In the genomic region with DNA sequence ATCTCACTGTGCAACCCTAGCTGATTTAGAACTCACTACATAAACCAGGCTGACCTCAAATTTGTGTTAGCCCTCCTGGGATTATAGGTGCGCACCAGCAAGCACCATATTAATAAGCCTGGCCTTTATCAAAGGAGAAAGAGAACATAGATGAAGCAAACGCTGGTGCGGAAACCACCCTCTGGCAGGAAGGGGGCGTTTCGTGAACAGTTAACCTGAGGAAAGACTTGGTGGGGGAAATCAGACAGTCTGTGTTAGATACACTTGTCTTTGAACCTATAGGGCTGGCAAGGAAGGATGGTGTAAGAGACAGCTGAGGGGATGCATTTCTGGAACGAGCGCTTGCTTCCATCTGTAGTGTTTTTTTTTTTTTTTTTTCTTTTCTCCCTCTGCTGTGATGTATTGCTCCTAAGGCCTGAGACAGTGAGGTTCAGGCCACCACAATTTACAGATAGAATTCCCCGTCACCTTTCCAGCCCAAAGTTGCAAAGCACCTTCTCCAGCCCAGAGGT, we compare ENCODE assay signal across 13 mouse cellular contexts. TPM values are rescaled to one million over a fixed set of nuclear protein-coding genes. Genes with fewer than 3 reads are reported as not detected.
A peak's percentile ranks its signal among the peaks of the same experiment; 100 is the strongest.
DNase-seq lines count a peak whose midpoint lies in the region; ATAC-seq lines count a peak whose summit lies in the region.
"Had no signal": no experiment of that assay in that cellular context is flagged by ENCODE, and none has a peak within 500 bp of the region (broad histone marks: within the 10 kb centered on the region; RNA-seq: fewer than 3 reads in every experiment).

No protein-coding gene starts in this region.

- no peaks in the 10 kb centered on the region for H3K36me3 ChIP-seq in liver, embryonic 12.5 days
- H3K36me3 ChIP-seq: embryonic facial prominence, embryonic 12.5 days; heart, embryonic 12.5 days; limb, embryonic 15.5 days; midbrain, embryonic 13.5 days had no signal

- H3K9ac ChIP-seq in liver, embryonic 12.5 days = no peak overlapping the region; the same call in 1 of the 2 replicates
- H3K9ac ChIP-seq: embryonic facial prominence, embryonic 12.5 days; heart, embryonic 12.5 days; limb, embryonic 15.5 days; midbrain, embryonic 13.5 days had no signal

- no peak overlapping the region for H3K27ac ChIP-seq in liver, embryonic 12.5 days
- H3K27ac ChIP-seq: embryonic facial prominence, embryonic 12.5 days; limb, embryonic 15.5 days; midbrain, embryonic 13.5 days had no signal

- no peak overlapping the region for H3K4me3 ChIP-seq in liver, embryonic 12.5 days
- H3K4me3 ChIP-seq: embryonic facial prominence, embryonic 12.5 days; heart, embryonic 12.5 days; limb, embryonic 15.5 days; midbrain, embryonic 13.5 days had no signal

- 77% methylated on average over 8 of the region's 8 CpGs for WGBS in liver, embryonic 12.5 days (ENCODE audit: insufficient replicate concordance)

- 0 out of 2 replicates have a peak overlapping the region, but pooled peaks have one; percentile 25 for H3K4me2 ChIP-seq in liver, embryonic 12.5 days
- H3K4me2 ChIP-seq: embryonic facial prominence, embryonic 12.5 days; heart, embryonic 12.5 days; limb, embryonic 15.5 days; midbrain, embryonic 13.5 days had no signal

- DNase-seq in CD4-positive, CD25-positive, alpha-beta regulatory T cell, adult 2 months (ENCODE audit: low read depth, low spot score) = peak; percentile 55
- peak; percentile 45 for DNase-seq in T-cell, adult 2 months (ENCODE audit: low spot score)
- DNase-seq in thymus, postnatal 0 days (ENCODE audit: low spot score) = peak; percentile 61
- DNase-seq in kidney, postnatal 14 days = no peak
- no peak for DNase-seq in urinary bladder, postnatal 14 days (ENCODE audit: low spot score)
- DNase-seq in right cerebral cortex, postnatal 25 days = no peak

- H3K9me3 ChIP-seq in liver, embryonic 12.5 days (replicated peaks) = no peaks in the 10 kb centered on the region
- H3K9me3 ChIP-seq: embryonic facial prominence, embryonic 12.5 days; heart, embryonic 12.5 days; limb, embryonic 15.5 days; midbrain, embryonic 13.5 days had no signal

- no peak for ATAC-seq in liver, embryonic 12.5 days
- ATAC-seq: Patski had no signal

- H3K27me3 ChIP-seq in liver, embryonic 12.5 days (replicated peaks) = no peaks in the 10 kb centered on the region
- H3K27me3 ChIP-seq: embryonic facial prominence, embryonic 12.5 days; heart, embryonic 12.5 days; limb, embryonic 15.5 days; midbrain, embryonic 13.5 days; Patski had no signal

- H3K4me1 ChIP-seq in liver, embryonic 12.5 days = peaks cover 8% of the 10 kb centered on the region; the same call in 1 of the 2 replicates
- H3K4me1 ChIP-seq: embryonic facial prominence, embryonic 12.5 days; heart, embryonic 12.5 days; limb, embryonic 15.5 days; midbrain, embryonic 13.5 days had no signal

RNA-seq across cellular contexts. Expression of a gene that starts 58.1 kb away (rescaled TPM):
- polyA plus RNA-seq in liver, embryonic 12.5 days (2016; fragmentation: Nextera tagmentation; extraction: Ambion mirVana) = 0.38 and 0.44 TPM in 2 replicates
- polyA plus RNA-seq in thymus, postnatal 0 days (2015; fragmentation: Nextera tagmentation; extraction: Ambion mirVana) = 2.0 and 3.1 TPM in 2 replicates
- polyA plus RNA-seq: heart, embryonic 12.5 days; midbrain, embryonic 13.5 days; Patski; stomach, embryonic 14.5 days had no signal

Comparison
In these comparisons a context has a peak if more than half of its experiments do, and no peak if none do; other contexts are left out.
1. DNase-seq: peak in CD4-positive, CD25-positive, alpha-beta regulatory T cell, adult 2 months (single experiment), T-cell, adult 2 months (single experiment) and thymus, postnatal 0 days (single experiment); none in kidney, postnatal 14 days (single experiment), urinary bladder, postnatal 14 days (single experiment) and right cerebral cortex, postnatal 25 days (single experiment).